Mouse (Mus musculus) erythroid progenitor cell, adult 5-6 weeks (primary cell): Measurements from ENCODE around the gene St3gal5. TPM values are rescaled to one million over a fixed set of nuclear protein-coding genes. Genes with fewer than 3 reads are reported as not detected.
"Not testable (repeated sequence)": the region's sequence is repeated elsewhere in the genome, so short reads cannot be mapped to it uniquely, and the experiment has no call there.

Source experiments
- ATAC-seq: replicated peaks from 2 replicates; pipeline ENCODE4 v1.8.0; 2016; ENCODE audit warnings: moderate number of reproducible peaks, mild to moderate bottlenecking, moderate TSS enrichment, inconsistent platforms; ENCODE audit not compliant: poor library complexity, low FRiP score, severe bottlenecking
- total RNA-seq, 2 experiments: library from RNA; stranded (forward) in 1 of 2; stranded (reverse) in 1 of 2; fragments of 150-400 nt in 1 of 2; fragments of 186-747, 209-891 nt in 1 of 2; gene quantifications; 2 replicates each; pipeline versions ENCODE4 v1.2.3 to v1.2.4; 2015 to 2017; ENCODE audit warnings: low replicate concordance in 2 of 2

St3gal5 gene
- total RNA-seq, 2 experiments from 2014 or later = 226 to 263 TPM

DNA sequence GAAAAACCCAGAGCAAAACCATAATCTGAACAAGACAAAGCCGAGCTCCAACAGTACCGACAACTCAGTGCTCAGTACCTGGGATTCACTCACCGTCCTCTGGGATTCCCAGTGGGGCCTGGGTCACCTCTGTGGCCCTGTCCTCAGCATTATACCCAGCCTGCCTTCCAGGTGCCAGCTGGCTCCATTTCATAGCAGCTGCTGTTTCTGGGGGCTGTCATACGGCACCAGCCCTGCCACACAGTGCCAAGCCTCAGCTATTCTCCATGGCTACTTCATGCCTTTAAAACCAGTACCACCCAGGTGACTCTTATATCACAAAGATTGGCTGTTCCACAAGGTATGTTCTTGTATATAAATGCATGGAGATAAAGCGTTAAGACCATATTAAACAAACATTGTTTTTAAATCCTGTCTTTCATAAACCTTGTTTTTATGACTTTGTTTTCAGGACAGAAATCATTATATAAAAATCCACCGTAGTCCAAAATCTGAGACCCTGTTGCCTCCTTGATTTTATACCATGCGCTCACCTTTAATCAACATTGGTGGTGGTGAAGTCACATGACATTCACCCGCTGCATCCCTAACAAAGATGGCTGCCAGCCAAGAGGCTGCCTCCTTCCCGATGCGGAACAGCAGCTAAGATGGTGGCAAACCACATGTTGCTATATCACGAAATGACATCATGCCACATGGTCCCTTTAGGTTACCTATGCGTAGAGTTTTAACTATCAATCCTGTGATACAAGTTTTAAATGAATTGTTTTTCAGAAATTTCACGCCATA is 27.1 kb downstream of the St3gal5 start:
- no peak for ATAC-seq

GRCm38 (mm10) chr6:72126128-72126917 is 28.9 kb downstream of the St3gal5 start:
- ATAC-seq = no peak

DNA sequence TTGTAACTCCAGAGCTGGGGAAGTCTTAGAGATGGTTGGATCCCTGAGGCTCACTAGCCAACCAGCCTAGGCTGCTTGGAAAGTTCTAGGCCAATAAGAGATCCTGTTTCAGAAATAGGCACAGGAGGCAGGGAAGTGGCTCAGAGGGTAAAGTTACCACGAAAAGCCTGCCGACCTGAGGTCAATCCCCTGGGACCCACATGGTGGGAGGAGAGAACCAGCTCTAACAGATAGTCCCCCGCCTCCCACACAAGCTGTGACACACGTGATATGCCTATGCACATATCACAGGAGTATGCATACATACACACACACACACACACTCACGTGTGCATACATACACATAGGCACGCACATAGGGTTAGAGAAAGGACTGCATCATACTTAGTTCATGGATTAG is 32.7 kb downstream of the St3gal5 start:
- ATAC-seq = no peak

- ATAC-seq = no peak
These were observed 35.4 kb downstream of the St3gal5 start for GRCm38 (mm10) chr6:72132671-72133214.

DNA sequence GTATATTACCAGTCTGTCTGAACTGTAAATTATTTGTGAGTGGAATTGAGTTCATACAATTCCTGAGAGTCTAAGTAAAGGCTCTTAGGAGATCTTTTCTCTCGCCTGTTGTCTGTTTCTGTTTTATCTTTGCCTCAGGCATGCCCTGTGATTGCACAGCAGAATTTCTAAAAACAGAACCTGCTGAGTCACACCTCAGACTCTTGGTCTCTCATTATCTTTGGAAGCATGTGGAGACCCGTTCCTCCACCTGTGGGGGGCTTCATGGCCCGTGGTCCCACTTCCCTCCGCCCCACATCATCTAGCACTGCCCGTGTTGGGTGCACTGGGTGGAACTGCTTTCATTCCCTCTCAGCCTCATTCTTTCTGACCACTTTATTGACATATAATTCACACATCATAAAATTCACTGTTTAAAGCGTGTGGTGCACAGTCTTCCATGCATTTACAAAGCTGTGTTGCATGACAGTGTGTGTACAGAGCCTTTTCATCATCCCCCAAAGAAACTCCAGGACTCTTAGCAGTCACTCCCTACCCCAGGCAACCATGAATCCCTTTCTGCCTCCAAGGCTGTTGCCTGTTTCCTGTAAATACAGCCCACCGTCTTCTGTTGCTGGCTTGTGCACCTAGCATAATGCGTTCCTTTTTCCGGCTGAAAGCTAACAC is 37.6 kb downstream of the St3gal5 start:
- ATAC-seq = peak; percentile 74

DNA sequence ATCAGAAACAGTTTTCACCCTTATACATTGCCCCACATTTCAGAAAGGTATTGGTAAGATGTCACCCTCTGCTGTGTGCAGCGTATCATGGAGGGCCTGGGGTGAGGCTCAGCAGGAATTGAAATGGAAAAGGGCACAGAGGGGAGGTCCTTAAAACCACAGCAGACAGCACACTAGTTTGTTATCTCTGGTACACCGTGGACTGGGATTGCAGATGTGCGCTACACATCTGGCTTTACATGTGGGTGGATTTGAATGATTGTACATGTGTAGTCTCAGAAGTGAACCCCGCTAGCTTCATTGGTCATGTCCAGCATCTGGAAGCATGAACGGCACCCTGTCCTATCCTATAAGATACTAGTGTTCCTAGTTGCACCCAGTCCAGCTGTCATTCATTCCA is 38.6 kb downstream of the St3gal5 start:
- no peak for ATAC-seq

- ATAC-seq = no peak
These were observed 39.2 kb downstream of the St3gal5 start for GRCm38 (mm10) chr6:72136543-72136942.

- ATAC-seq = no peak
These were observed 42.3 kb downstream of the St3gal5 start for GRCm38 (mm10) chr6:72139508-72140193.

DNA sequence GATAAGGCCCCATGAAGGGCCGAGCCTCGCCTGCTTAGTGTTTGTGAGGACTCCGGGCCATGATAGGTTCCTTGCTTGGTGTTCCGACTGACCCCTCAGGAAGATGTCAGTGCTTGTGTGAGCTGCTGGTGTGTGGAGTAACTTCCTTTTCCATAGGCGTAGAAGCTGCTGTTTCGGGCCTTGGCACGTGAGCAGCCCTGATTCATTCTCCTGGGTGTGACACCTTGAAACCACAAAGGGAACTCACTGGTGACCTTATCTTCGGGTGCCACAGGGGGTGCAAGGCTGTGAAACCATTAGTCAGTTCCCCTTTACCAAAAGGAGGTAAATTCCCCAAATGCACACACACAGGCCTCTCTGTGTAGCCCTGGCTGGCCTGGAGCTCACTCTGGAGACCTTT is 43.0 kb downstream of the St3gal5 start:
- no peak for ATAC-seq

- ATAC-seq = no peak
These were observed 43.8 kb downstream of the St3gal5 start for GRCm38 (mm10) chr6:72141191-72141590.

GRCm38 (mm10) chr6:72142561-72142960 is 45.2 kb downstream of the St3gal5 start:
- no peak for ATAC-seq

GRCm38 (mm10) chr6:72144353-72144752 is 47.0 kb downstream of the St3gal5 start:
- ATAC-seq = no peak

- ATAC-seq = no peak
These were observed 49.4 kb downstream of the St3gal5 start for GRCm38 (mm10) chr6:72146803-72147202.

DNA sequence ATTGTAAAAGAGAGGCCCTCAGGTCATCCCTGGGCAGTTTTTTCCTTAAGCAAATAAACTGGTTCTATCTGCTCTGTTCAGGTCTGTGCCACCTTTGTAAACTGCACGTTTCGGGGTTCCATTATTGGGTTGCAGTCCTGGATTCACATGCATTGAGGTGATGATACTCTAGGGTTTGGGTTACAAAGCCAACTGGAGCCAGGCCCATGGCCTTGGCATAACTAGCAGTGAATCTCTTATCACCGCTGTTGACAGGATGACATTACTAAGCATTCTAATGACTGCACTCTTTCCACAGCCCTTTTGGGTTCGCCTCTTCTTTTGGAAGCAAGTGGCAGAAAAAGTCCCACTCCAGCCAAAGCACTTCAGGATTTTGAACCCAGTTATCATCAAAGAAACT is 51.3 kb downstream of the St3gal5 start:
- no peak for ATAC-seq

DNA sequence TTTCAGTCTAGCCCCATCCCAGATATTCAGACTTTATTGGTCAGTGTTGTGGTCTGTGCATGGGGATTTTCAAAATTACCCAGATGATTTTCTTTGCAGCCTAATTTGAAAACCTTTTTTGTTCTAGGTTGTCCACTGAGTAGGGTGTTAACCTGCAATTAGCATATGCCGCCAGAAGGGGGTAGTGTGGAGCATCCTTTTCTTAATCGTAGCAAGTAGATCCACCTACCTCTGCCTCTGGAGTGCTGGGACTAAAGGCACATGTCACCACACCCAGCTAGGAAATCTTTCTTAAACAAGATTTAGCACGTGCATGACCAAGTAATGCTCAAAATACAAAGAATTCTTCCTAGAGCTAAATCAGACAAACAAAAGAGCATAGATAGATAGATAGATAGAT is 52.4 kb downstream of the St3gal5 start:
- no peak for ATAC-seq

GRCm38 (mm10) chr6:72152707-72153106 is 55.3 kb downstream of the St3gal5 start:
- no peak for ATAC-seq

DNA sequence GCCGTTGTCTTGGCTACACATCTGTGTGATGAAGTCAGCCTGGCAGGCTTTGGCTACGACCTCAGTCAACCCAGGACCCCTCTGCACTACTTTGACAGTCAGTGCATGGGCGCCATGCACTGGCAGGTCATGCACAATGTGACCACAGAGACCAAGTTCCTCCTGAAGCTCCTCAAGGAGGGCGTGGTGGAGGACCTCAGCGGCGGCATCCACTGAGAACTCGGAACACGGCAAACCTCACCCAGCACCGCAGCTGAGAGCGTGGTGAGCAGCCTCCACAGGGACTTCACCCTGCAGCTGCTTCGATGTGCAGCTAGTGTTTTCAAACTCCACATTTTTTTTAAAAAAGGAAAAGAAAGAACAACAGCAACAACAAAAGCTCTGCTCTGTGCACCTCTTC is 56.1 kb downstream of the St3gal5 start:
- no peak for ATAC-seq

DNA sequence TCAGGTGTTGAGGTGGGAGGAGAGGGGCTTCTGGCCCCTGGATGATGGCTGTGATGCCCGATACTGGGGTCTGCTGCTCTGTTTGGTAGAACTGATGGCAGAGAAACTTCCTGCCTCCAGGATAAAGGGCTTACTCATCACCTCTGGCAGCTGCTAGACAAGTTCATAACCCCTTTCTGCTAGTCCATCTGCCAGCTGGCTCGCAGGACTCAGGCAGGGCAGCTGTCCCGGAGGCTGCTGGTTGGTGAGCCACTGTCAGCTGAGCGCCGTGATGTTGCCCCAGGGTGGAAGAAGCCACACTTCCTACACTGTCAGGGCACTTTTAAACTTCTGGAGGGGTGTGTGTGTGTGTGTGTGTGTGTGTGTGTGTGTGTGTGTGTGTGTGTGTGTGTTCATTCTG is 56.6 kb downstream of the St3gal5 start:
- ATAC-seq = not testable (repeated sequence)

- no peak for ATAC-seq
These were observed 57.6 kb downstream of the St3gal5 start for GRCm38 (mm10) chr6:72154938-72155531.
